Mouse (Mus musculus): ENCODE measurements around the gene Slc16a1.

DNA sequence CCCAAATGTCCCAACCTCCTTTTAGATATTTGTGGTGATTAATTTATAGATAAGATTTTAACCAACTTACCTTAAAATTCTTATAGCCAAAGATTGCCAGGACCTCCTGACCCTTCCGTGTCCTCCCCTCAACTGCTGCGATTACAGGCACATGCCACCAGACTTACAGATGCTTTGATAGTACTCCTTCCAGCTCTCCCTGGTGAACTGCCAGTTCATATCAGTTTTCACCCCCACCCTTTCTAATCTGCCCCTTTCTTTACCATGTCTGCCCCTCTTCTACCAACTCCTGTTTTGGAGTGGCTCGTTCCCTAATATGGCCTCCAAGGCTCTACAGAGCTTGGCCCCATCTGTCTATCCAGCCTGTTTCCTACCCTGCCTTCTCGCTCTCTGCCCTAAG, 15.8 kb downstream of the Slc16a1 start:
- no peak for TF ChIP-seq MYOG (IDR thresholded peaks at IDR 0.05; ENCODE audit: control insufficient read depth, extremely low read depth, insufficient read length)
- TF ChIP-seq CTCF (IDR thresholded peaks at IDR 0.05; ENCODE audit: control insufficient read depth, insufficient read depth, insufficient read length) = no peak
- TF ChIP-seq CEBPB (IDR thresholded peaks at IDR 0.05; ENCODE audit: low read depth) = no peak
- TF ChIP-seq MAX (IDR thresholded peaks at IDR 0.05) = no peak
- no peak for TF ChIP-seq FOSL1 (IDR thresholded peaks at IDR 0.05; ENCODE audit: insufficient read depth, low read length, poor library complexity, severe bottlenecking)
